Mouse (Mus musculus): Measurements from ENCODE around the gene Nckap5.

The Nckap5 gene

DNA sequence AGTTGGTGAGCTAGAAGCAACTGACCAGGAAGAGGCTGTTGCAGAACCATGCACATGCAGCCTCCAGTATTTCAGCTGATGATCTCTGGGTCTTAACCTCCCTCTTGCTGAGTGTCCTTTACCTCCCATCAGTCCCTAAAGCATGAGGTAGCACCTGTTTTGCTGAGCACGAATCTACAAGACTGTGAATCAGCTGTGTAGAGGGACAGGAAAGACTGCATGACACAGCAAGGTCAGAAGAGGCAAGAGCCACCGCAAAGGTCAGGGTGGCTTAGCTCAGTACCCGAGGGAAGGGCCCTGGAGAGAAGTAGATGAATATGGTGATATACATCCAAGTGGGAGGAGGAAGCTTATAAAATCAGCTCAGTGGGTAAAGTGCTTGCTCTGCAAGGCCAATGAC lies 66.4 kb downstream of the Nckap5 start:
- no peak for DNase-seq

DNA sequence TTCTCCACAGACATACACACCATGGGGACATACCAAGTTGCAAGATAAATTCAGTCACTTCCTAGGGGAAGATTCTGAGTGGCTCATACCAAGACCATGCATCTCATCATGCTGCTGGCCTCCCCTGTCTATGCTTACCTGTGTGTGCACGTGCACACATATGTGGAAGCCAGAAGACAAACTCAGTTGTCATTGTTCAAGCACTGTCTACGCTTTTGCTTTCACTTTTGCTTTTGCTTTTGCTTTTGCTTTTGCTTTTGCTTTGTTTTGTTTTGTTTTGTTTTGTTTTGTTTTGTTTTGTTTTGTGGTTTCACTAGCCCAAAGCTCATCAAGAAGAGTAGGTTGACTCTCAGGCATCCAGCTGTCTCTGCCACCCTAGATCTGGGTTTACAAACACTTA lies 67.4 kb downstream of the Nckap5 start:
- no peak for DNase-seq

DNA sequence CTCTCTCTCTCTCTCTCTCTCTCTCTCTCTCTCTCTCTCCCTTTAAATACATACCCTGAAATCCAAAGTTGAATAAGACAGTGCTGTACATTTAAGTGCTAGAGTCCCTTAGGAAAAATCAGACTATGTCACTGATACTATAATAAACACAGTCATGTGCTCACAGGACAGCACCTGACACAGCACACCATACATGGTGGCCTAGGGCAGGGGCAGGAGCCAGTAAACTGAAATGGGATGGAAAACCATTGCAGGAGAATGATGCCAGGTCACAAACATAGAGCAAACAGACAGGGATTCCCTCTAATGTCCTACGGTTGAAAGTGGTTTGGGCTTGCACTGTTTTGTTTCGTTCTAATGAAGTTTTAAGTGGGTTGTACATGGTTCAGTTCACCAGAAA lies 70.2 kb downstream of the Nckap5 start:
- no peak for DNase-seq

DNA sequence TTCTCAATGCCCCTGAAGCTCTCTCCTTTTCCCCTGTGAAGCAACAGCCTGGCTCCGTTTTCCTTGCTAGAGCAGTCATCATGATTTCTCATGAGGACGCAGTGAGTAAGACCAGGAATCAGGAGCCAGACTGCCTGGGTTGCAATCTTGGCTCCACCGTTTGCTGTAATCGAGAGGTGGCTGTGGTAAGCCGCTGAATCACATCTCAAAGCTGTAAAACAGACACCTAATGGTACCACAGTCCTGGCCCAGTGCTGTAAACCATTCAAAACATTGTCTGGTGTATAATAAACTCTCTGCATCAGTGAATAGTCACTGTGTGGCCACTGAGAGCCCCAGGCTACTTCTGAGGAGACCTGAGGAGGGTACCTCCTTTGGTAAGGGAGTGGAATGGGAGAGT lies 74.9 kb downstream of the Nckap5 start:
- DNase-seq, result no peak

DNA sequence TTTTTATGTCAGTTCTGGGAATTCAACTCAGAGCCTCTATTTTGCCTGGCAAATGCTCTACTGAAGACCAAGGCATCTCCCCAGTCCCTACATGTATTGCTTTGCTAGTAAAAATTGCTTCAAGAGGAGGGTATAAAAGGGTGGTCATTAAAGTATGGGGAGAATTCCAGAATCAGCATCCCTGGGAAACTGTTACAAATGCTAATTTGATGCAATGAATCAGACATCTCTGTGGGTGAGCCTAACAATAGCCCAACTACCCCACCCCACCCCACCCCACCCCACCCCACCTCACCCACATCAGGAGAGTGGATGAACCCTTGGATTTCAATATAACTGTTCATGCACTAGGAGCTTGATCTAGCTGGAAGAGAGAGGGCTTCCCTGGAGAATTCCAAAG lies 77.0 kb downstream of the Nckap5 start:
- no peak for DNase-seq

DNA sequence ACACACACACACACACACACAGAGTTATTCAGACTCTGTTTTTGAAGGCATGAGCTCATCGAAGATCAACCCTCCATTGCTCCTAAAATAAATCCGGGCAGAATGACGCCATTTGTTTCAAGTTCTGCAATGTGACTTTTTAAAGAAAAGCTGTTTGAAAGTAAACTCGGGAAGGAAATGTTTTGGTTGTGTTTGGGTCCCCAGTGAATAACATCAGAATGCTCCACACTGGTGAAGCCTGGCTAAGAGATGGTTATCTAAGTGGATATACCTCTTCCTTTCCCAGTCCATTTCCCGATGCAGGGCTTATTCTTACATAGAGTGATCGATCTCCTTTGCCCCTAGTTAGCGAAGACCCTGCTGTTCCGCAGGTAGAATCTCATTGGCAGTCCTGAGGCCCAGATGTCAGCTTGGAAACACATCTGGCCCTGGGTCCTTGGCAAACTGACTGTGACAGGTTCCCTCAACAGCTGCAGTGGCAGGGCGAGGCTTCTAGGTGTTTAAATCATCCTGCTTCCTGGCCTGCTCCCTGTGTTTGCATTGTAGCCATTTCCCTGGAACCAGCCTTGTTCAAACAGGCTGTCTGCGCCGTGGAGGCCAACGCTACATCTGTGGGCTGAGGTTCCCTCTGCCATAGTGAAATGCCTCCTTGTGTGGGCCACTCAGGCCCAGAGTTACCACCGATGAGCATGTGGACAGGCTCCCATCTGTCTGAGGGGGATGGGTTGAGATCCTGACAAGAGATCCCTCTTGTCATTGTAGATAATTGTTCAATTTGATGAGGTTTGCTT lies 78.2 kb downstream of the Nckap5 start:
- no peak for DNase-seq

DNA sequence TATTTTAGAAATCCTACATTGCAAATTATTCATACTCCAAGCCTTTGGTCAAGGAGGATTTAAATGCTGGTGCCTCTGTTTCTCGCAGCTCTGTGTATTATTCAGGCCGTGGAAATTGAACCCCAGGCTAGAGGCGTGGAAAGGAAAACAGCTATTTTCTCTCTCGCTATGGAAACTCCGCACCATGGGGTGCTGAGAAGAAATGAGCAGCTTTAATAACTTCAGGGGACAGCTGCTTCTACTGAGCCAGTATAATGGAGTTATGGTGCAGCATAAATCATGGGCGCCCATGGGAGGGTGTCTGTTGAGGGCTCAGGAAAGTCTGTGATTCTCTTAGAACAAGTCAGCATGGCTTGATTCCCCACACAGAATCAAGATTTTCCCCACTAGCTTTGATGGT lies 79.5 kb downstream of the Nckap5 start:
- DNase-seq, result no peak

DNA sequence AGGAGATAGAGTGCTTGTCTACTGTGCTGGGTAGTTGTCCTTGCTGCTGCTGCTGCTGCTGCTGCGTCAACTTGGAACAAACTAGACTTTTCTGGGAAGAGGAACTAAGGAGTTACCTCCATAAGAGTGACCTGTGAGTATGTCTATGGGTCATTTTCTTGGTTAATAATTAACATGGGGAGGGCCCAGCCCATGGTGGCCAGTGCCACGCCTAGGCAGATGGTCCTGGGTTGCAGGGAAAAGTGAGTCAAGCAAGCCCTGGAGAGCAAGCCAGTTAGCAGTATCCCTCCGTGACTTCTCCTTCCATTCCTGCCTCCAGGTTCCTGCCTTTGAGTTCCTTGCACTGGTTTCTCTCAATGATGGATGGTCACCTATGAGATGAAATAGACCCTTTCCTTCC lies 80.4 kb downstream of the Nckap5 start:
- no peak for DNase-seq

DNA sequence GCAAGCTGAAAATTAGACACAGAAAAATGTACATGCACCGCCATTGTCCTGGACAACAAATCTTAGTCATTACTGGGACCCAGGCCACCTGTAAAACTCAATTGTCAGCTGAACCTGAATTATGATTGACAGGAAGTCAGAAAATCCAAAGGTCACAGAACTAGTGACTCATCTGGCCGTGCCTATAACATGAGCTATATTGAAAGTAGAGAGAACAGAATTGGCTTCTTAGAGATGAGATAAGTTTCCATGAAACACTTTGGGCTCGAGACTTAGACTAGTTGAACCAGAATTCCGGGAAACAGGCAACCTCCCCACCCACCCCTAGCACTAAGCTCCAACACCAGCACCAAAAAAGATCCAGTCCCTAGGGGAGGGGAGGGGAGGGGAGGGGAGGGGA lies 82.7 kb downstream of the Nckap5 start:
- DNase-seq, result no peak

DNA sequence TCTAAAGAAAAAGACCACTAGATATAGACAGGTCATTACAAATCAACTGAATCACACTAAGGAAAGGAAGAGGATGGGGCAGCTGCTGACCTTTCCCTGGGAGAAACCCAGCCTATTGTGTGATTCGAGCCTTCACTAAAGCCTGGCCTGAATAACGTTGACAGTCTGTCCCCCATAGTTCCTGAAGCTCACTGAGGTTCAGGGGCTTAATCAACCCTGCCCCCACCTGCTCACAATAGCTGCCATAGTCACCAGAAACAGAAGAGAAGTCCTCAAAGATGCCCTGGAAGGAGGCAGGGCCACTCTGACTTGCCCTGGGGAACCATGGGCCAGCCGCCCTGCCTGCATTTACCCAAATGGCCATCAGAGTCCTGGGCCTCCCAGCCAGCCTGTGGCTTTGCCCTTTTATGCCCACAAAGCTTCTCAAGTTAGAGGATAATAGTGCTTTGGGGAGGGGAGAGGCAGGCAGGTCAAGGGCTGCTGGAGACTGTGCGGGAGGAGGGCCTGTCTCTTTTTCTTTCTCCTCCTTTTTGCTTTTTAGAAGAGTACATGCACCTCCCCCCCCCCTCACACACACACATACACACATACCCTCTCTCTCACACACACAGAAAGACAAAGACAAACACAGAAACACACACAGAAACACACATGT lies 85.0 kb downstream of the Nckap5 start:
- DNase-seq, result no peak

DNA sequence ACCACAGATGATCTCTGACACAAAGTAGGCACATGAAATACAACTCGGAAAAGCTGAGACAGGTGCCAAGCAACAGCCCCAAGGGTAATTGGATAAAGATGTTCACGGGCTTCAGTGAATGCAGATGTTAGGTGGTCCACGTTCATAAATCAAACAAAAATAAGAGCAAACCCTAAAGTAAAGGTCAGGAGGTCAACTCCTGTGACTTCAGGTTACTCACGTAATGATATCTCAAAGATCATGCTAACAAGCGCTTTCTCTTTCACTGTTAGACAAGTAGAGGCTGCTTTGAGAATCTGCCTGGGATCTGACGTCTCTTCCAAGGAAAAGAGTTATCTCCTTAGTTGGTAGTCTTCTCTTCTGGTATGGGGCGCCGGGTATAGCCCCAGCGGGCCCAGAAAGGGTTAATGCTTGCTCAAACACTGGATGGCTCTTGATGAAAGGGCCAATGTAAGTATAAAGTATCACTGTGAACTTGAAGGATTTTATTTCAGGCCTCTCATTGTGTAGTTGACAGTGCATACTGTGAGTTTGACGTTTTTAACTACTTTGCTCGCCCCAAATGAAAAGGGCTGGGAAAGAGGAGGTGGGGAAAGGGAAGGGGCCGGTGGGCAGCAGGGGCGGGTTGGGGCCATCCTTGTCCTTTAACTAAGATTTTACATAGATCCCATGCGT lies 85.8 kb downstream of the Nckap5 start:
- no peak for DNase-seq

DNA sequence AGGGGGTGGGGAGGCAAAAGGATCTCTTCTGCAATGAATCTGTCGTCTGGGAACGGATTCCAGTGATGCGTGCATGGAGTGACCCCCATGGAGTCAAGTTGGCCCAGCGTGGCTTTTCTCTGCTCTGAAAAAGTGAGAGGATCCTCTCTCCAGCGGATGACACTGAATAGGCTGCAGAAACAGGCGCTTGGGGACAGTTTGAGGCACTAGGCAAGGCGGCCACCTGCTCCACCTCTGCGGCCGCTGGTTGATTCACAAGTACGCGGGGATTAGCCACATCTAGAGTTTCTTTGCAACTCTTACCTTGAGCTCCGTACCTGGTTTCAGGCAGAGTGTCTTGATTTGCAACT lies 92.3 kb downstream of the Nckap5 start:
- no peak for DNase-seq

DNA sequence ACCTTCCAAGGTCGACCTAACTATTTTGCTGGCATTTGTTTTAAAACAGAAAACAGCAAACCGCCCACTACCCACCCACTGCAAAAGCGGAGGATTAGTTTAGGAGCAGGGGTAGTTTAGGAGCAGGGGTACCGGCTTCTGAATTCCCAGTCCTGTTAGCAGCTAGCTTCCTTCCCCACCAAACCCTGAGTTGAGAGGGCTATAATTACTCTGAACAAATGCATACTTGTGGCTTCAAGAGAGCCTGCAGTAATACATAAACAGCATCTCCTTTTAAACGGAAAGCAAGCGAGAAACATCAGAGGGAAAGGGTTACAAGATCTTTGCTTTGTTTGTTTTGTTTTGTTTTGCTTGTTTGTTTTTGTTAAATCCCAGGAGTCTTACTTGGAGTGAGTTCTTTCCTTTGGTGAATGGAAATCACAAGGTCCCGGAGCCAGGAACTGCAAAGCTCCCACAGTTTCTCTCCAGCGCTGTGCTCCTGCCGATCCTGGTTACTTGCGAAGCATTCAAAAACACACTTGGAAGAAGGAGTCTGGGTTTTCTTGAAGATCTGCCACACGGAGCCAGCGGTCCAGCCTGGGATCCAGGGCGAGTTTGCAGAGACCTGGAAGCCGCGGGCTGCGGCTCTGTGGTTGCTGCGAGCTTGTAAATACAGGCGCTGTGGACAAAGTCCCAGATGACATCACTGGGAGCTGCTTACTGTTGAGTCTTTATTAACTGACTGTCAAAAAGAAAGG lies 92.9 kb downstream of the Nckap5 start:
- peak; percentile 10 for DNase-seq

DNA sequence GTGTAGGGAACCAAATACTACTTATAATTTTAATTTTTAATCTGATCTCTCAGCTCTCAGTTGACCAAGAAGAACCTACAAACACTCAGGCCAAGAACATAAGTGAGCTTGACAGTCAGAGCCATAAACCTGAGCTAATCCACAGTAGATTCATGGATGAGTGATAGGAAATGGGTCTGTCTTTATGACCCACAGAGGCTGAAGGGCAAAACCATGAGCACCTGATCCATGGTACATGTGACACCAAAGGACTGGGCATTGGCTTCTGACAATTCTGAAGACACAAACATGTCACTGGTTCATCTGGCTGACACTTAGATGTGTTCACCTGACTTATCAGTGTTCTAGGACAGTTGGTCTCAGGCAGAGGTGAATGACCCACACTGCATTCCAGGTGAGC lies 98.9 kb downstream of the Nckap5 start:
- no peak for DNase-seq

DNA sequence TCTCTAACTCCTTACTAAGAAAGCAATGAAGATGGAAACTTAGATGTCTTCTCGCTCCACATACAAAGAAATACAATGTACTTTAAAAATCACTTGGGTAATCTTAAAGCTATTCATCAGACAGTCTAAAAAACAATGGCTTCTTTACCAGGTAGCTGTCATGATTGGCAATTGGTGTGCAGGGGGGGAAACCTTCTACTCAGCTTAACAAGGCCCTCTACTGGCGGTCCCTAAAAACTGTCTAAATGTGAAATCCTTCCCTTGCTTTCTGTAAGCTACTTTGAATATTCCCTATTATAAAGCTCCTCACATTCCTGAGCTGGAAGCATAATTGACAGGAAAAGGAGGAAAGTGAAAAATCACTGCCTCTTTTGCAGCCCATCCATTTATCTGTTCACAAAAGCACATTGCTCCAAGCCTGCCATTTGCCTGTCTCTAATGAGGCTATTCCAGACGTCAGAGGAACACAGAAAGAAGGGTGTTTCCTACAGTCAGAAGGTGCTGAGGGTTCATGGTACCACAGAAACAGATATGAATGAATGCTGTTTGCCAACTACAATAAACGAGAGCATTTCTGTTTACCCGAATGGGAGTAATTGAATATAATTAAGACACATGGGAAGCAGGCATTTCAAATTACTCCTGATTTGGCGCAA lies 104.1 kb downstream of the Nckap5 start:
- no peak for DNase-seq

DNA sequence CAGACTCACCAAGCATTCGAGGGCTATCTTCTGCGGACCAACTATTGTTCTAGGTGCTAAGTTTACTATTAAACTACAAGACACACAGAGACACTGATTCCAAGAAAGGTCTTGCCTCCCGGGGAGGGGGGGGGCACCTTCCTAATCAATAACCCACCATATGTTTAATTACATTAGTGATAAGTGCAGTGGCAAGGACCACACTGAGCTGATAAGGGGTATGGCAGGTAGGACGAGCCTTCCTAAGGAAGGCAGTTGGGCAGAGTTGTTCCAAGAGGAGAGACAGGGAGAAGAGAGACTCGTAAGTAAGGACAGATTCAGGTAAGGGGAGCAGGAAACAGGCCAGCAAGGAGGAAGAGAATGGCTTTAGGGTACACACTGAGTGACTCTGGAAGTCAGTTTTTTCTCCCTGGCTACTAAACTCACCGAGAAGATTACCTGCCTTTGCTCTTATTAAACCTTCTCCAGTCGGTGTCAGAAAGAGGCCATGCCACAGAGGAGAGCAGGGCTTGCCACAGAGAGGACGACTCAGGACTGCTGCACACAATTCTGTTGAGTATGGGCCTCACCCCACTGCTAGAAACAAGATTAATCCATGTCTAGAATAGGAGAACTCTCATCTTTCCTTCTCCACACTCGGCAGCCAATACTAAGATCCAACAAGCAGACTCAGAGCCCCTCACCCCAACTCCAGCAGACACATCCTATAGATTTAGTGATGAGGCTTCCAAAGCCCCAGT lies 104.8 kb downstream of the Nckap5 start:
- DNase-seq, result no peak

DNA sequence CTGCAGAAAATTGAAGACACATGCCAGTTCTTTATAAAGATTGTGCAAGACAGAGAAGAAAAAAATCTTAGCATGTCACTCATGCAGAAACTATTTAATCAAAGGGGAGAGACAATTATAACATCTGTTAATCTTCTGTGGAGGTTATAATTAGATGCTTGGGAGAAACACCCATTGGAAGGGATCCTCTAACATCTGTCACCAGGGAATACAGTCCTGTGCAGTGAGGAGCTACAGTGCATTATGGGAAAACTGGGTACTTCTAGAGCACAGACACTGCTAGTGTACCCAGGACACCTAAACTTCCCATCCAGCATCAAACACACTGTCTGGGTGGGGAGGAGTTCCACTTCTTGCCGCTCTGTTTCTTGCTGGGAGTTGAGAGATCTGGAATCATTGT lies 108.7 kb downstream of the Nckap5 start:
- DNase-seq, result no peak

DNA sequence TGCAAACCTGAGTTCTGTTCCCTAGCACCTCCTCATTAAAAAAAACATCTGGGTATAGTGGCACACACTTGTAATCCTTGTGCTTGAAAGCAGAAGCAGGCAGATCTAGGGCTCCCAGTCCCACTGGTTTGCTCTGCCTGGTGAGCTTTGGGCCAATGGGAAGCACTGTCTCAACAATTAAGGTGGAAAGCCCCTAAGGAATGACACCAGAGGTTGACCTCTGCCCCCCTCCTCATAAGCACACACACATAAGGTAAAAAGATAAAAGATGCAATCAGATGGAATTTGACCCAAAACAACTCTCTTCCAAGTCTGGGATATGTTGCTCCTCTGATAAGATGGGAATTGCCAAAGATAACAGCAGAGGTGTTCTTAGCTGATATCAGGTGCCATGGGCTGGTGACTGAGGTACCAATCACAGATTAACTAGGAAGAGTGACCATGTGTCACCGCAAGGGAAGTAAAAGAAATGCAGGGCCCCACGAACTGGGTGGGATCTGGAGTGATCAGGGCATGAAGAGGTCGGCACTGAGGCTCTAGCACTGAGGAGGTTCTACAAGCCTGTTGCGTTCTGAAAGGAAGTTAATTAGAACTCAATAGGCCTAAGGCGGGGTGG lies 110.8 kb downstream of the Nckap5 start:
- no peak for DNase-seq

DNA sequence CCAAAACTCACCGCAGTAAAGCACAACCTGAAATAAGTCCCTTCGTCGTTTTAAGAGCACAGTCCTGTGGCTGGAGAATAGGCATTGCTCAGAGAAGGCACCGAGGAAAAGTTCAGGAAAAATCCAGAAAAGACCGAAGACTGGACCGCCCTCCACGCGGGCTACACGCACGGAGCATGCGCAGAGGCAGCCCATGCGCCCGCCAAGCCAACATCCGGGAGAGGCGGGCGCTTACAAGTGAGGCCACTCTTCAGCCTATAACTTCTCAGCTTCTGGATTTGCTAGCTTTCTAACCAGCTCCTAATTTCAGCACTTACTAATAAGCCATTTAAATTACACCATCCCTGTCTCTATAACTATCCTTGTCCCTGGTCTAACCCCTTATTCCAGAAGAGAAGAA lies 124.0 kb downstream of the Nckap5 start:
- DNase-seq, result no peak

DNA sequence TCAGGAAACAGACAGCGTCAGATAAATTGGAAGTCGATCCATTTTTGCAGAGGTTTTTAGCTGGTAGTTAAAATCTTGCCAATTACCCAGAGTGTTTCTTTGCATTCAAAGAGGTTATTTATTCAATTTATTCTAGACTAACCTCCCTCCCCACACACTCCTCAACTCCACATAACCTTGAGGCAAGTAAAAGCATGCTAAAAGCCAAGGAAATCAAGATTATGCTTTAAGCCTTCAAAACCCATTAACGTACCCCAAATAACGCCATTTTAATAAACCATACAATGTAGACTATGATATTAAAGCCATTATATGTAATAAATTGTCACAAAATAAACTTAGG lies 129.7 kb downstream of the Nckap5 start:
- no peak for DNase-seq

DNA sequence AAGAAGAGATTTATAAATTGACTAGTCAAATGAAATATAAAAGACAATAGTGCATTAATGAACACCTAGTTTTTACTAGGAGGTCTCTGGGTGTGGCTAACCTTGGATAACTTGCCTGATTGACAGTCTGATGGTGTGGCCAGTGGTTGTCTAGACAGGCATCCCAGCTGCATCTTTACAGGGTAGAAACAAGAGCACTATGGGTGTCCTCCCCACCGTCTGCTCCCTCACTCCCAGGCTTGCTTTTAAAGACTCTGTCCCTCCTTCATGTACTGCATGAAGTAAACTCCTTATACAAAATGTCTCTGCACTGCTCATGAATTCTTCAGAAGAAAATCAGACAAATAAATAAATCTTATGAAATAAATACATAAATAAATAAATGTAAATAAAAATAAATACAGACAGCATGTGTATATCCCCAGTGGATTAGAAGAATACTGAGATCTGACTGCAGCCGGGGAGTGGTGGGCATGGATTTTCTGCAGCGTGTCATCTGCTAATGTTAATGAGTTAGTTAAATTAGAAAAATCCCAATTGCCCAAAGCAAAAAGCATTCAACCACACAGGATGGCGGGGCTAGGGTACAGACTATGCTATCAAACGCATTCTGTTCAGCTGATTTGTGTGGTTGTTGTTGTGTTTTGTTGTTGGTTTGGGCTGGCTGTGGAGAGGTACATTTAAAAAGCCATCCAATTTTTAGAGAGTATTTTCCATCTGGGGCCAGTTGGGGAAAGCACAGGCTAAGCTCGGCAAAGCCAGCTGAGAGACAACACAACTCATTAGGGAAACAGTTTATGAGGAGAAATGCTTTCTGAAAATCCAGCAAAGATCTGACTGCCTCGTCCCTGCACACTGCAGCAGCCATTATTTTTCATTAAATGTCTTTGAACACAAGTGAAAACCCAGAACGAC lies 130.3 kb downstream of the Nckap5 start:
- DNase-seq, result no peak
